Mouse (Mus musculus) R1 (cell line): Measurements from ENCODE around the gene Epp13.
"Not testable (repeated sequence)": the region's sequence is repeated elsewhere in the genome, so short reads cannot be mapped to it uniquely, and the experiment has no call there.

Source experiments
- DNase-seq: peaks from one replicate; pipeline ENCODE4 v3.0.0-alpha.2; 2018; ENCODE audit warnings: low read depth, low spot score

Gene Epp13

GRCm38 (mm10) chr7:6285366-6285765 lies 32.9 kb downstream of the Epp13 start:
- no peak for DNase-seq

- DNase-seq = peak; percentile 98
These were observed 33.6 kb downstream of the Epp13 start, which contains the start of gene Zfp667 for GRCm38 (mm10) chr7:6285842-6286705. Zfp667 (plus strand) TSS chr7:6286579.

- peak; percentile 35 for DNase-seq
These were observed 34.5 kb downstream of the Epp13 start for GRCm38 (mm10) chr7:6286921-6287531.

DNA sequence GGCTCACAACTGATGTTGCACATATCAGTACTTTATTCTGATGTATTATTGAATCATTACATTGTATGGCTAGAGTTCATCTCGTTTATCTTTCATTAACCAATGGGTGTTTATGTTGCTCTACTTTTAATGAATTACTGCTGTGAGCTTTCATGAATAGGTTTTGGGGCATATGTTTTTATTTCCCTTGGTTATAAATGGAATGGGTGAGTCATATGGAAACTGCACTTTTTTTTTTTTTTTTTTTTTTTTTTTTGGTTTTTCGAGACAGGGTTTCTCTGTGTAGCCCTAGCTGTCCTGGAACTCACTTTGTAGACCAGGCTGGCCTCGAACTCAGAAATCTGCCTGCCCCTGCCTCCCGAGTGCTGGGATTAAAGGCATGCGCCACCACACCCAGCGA lies 38.6 kb downstream of the Epp13 start:
- not testable (repeated sequence) for DNase-seq

GRCm38 (mm10) chr7:6300796-6301195 lies 48.3 kb downstream of the Epp13 start:
- peak; percentile 68 for DNase-seq

- DNase-seq = no peak
These were observed 78.1 kb downstream of the Epp13 start for GRCm38 (mm10) chr7:6330458-6331232.

GRCm38 (mm10) chr7:6331233-6331956 lies 78.9 kb downstream of the Epp13 start, which contains the start of gene Zfp583:
Zfp583 (minus strand) TSS chr7:6331285.
- peak; percentile 95 for DNase-seq
